Mouse (Mus musculus) 3134 (cell line): ENCODE measurements at regions not wholly inside any gene's neighbourhood (a gene's known extent, or its start where the extent isn't known, plus 50 kb on each side); places are given as distances from the start of the nearest gene placed in this dataset.

Experiments used
- DNase-seq: peaks from one replicate; pipeline ENCODE4 v3.0.0-alpha.2; 2011; ENCODE audit warnings: low spot score; ENCODE audit not compliant: insufficient read length; ENCODE audit errors: extremely low read depth

DNA sequence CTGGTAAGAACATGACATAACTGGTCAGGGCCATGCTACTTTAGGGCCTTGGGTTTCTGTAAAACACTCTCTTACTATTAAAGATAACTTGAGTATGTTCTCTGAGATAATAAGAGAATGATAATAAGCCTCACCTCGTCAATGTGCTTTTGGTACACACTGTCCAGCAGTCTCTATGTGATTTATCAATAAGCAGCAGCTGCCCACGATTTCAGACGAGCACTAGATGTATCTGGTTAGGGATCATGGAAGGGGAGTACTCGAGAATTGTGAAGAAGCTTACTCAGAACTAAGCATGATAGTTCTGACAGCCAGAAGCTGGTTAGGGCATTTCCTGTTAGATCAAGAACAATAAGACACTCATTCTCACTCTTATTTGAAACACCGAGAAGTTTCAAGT, 53.8 kb downstream of the Neurod6 start:
- no peak for DNase-seq

GRCm38 (mm10) chr6:55620366-55620765, 60.7 kb downstream of the Neurod6 start:
- DNase-seq = no peak

GRCm38 (mm10) chr6:55617922-55618481, 63.1 kb downstream of the Neurod6 start:
- peak; percentile 7 for DNase-seq

GRCm38 (mm10) chr6:55610395-55610794, 70.7 kb downstream of the Neurod6 start:
- no peak for DNase-seq

DNA sequence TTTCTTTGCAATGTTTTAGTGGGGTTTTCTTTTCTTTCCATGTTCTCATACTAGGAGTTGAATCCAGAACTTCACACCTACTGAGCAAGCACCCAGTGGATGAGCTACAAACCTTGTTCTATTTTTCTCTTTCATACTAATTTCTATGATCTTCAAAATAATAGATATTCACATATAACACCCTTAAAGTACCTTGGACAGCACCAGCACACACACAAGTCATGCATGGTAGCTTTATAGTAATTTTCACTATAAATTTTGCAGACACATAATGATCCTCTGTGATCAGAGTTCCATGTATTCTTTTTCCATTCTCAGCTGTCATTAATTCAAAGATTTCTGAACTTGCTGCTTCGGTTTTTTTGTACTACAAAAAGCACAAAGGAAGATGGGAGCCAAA, 71.1 kb downstream of the Neurod6 start:
- no peak for DNase-seq

GRCm38 (mm10) chr6:55609053-55609452, 72.0 kb downstream of the Neurod6 start:
- DNase-seq = no peak

GRCm38 (mm10) chr6:55597088-55597487, 84.0 kb downstream of the Neurod6 start:
- no peak for DNase-seq

- no peak for DNase-seq
These were observed 88.9 kb downstream of the Neurod6 start for GRCm38 (mm10) chr6:55592126-55592525.

- no peak for DNase-seq
These were observed 100.0 kb downstream of the Neurod6 start for GRCm38 (mm10) chr6:55581106-55581505.

DNA sequence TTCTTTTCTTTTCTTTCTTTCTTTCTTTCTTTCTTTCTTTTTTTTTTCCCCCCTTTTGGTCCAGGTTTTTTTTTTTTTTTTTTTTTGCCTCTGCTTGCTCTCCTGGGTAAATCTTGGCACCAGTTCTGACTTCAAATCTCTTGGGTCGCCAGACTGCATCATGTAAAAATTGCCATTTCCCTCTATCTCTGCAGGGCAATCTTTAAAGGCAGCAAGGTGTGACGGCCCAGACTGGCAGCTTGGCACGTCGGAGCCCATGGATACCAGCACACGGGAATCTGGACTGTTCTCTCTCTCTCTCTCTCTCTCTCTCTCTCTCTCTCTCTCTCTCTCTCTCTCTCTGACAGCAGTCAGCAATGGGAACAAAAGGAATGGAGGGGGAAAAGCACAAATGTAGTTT, 101.0 kb downstream of the Neurod6 start:
- DNase-seq = no peak

DNA sequence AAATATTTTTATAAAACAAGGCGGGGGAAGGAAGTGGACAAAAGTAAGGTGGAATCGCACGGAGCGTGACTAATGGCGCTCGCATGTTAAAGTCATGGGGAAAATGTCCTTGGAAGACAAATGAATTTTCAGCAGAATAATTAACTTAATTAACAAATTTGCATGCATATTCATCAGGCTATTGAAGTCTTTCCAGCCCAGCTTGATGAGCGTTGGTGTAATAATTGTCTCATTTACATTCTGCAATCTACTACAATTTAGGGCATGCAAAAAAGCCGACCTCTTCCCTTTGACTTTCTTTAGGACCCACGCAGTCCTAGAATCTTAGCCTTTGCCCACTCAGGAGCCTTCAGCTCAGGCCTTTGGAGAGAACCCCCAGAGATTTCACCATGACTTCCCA, 101.5 kb downstream of the Neurod6 start:
- DNase-seq = no peak

DNA sequence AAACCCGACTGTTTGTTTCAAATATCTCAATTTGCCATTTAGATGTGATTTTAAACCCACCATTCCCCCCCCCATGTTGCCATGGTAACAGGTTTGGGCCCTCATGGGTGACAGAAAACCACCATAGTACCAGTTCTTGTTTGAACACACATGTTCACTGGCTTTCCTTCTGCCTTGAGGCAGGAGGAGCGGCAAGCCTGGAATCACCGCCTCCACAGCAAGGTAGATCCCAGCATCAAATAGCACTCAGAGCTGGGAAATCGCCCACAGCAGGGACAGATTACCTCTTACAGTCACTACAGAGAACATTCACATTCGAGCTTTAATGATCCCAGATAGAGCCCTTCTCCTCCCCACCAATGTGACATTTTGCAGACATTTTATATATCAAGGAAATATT, 102.0 kb downstream of the Neurod6 start:
- DNase-seq = no peak

DNA sequence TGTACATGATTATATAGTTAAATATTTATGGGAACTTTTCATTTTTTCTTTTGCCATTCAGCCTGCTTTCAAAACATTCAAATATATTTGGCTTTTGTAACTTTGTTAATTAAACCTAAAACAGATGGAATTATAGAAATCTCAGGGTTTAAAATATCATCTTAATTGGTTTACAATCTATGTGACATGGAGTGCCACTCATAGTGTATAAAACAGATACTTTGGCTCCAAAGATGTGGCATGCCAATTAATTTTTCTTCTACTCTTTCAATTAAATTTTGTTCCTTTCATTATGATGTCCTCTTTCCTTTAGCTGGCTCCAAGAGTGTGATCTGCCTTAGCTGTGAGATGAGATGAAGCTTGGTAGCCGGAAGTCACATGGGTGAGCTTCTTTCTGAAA, 103.0 kb downstream of the Neurod6 start:
- DNase-seq = no peak

- DNase-seq = no peak
These were observed 113.5 kb downstream of the Neurod6 start for GRCm38 (mm10) chr6:55567521-55567920.

- no peak for DNase-seq
These were observed 113.8 kb downstream of the Adcyap1r1 start for GRCm38 (mm10) chr6:55565260-55566209.

GRCm38 (mm10) chr6:55560606-55561005, 108.8 kb downstream of the Adcyap1r1 start:
- DNase-seq = no peak

DNA sequence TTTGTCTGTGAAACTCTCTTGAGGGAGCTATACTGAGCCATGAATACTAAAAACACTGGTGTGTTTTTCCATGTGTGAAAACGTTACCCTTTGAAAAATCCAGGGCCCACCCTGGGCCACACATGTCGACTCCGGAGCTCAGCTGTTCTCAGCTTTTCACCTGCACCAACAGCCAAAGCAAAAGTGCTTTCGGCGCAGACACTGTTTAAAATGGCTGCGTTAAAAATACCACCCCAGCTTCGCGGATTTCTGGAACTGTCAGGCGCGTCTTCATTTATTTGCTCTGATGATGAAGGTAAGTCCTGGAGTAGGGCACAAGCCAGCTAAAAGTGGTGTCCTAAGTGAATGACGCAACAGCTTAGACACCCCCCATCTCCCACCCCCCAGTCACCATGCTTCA, 108.0 kb downstream of the Adcyap1r1 start:
- DNase-seq = no peak
